Mouse (Mus musculus) hindbrain, embryonic 13.5 days (tissue): ENCODE results near the gene Tor2a. TPM values are rescaled to one million over a fixed set of nuclear protein-coding genes. Genes with fewer than 3 reads are reported as not detected.

Source experiments
- ATAC-seq: fragments of 200-750 bp; cut with Nextera tagmentation; 2 replicates; pipeline ENCODE4 v1.8.0; 2017; ENCODE audit warnings: moderate TSS enrichment; ENCODE audit not compliant: low FRiP score
- H3K27ac ChIP-seq: fragments of 300-500 bp; sonication (generic); 2 replicates; pipeline ENCODE4 v1.5.1; 2015; ENCODE audit warnings: inconsistent platforms, mild to moderate bottlenecking, moderate library complexity
- H3K27me3 ChIP-seq: fragments of 300-500 bp; sonication (generic); 2 replicates; pipeline ENCODE4 v1.6.1; 2015; ENCODE audit warnings: mild to moderate bottlenecking, inconsistent platforms
- H3K36me3 ChIP-seq: fragments of 300-500 bp; sonication (generic); 2 replicates; pipeline ENCODE4 v1.6.1; 2015; ENCODE audit warnings: mild to moderate bottlenecking, inconsistent platforms
- H3K4me1 ChIP-seq: fragments of 300-500 bp; sonication (generic); replicated peaks from 2 replicates; pipeline ENCODE4 v1.6.1; 2015; ENCODE audit warnings: inconsistent platforms
- H3K4me2 ChIP-seq: fragments of 300-500 bp; sonication (generic); 2 replicates; pipeline ENCODE4 v1.6.1; 2015; ENCODE audit warnings: inconsistent platforms, mild to moderate bottlenecking, moderate library complexity
- H3K4me3 ChIP-seq: fragments of 300-500 bp; sonication (generic); 2 replicates; pipeline ENCODE4 v1.5.1; 2015; ENCODE audit warnings: mild to moderate bottlenecking, inconsistent platforms
- H3K9ac ChIP-seq: fragments of 300-500 bp; sonication (generic); 2 replicates; pipeline ENCODE4 v1.6.1; 2015; ENCODE audit warnings: mild to moderate bottlenecking, inconsistent platforms
- H3K9me3 ChIP-seq: fragments of 300-500 bp; sonication (generic); 2 replicates; pipeline ENCODE4 v1.6.1; 2016; ENCODE audit warnings: inconsistent platforms
- WGBS: fragments of 180-500 bp; shearing (Covaris S2); methylation state at CpG from one replicate; pipeline ENCODE4 v1.1.7; 2015; 5-methylcytosine and 5-hydroxymethylcytosine counted together
- microRNA counts: library from miRNA; unstranded; fragments of <30 nt; microRNA quantifications from one replicate; lab custom pipeline; 2016
- microRNA-seq: library from miRNA; unstranded; fragments of <30 nt; microRNA quantifications from one replicate; pipeline ENCODE4, GENCODE M21; 2016
- polyA plus RNA-seq: library from polyadenylated mRNA; unstranded; fragments of >200 nt; fragmentation: Nextera tagmentation; extraction: Ambion mirVana; gene quantifications from 2 replicates; pipeline ENCODE4 v1.2.1, GENCODE M21; 2015

The Tor2a gene
- polyA plus RNA-seq, 1 experiment from 2014 or later: 54.4 TPM

GRCm38 (mm10) chr2:32795748-32796418 lies 38.8 kb downstream of the Tor2a start:
- Histone ChIP-seq H3K27me3 (no peaks in the 10 kb centered on the region), H3K4me1 (peaks cover 8% of the 10 kb centered on the region; the same call in 1 of the 2 replicates), H3K4me3 (no peak overlapping the region), H3K4me2 (no peak overlapping the region), H3K9ac (no peak overlapping the region), H3K27ac (no peak overlapping the region), H3K9me3 (no peaks in the 10 kb centered on the region), H3K36me3 (peaks cover 96% of the 10 kb centered on the region)
- 73% methylated on average over 13 of the region's 13 CpGs for WGBS
- ATAC-seq: no peak

GRCm38 (mm10) chr2:32798251-32798962 lies 41.4 kb downstream of the Tor2a start:
- H3K4me3 ChIP-seq: no peak overlapping the region
- no peak overlapping the region for H3K27ac ChIP-seq
- no peak overlapping the region for H3K4me2 ChIP-seq
- WGBS: 65% methylated on average over 10 of the region's 10 CpGs
- no peak overlapping the region for H3K9ac ChIP-seq
- H3K36me3 ChIP-seq: peaks cover 100% of the 10 kb centered on the region
- no peaks in the 10 kb centered on the region for H3K9me3 ChIP-seq
- H3K27me3 ChIP-seq: no peaks in the 10 kb centered on the region
- no peak for ATAC-seq
- peaks cover 8% of the 10 kb centered on the region; the same call in 1 of the 2 replicates for H3K4me1 ChIP-seq

- H3K4me1 ChIP-seq: 0 out of 2 replicates have a peak, but pooled peaks cover 3% of the 10 kb centered on the region
- WGBS: 94% methylated on average over 14 of the region's 14 CpGs
- no peak overlapping the region for H3K9ac ChIP-seq
- no peak for ATAC-seq
- H3K27me3 ChIP-seq: no peaks in the 10 kb centered on the region
- no peak overlapping the region for H3K27ac ChIP-seq
- no peak overlapping the region for H3K4me2 ChIP-seq
- no peak overlapping the region for H3K4me3 ChIP-seq
- peaks cover 96% of the 10 kb centered on the region for H3K36me3 ChIP-seq
- H3K9me3 ChIP-seq: no peaks in the 10 kb centered on the region
Observed at GRCm38 (mm10) chr2:32808816-32809566, 52.0 kb downstream of the Tor2a start.

MicroRNA genes within 50 kb of the gene (microRNA counts, 519-probe panel; counts per million panel counts)
- microRNA mmu-miR-2861 (lab: Ali Mortazavi, UCI): 51.3 counts per million

Small RNA genes within 50 kb of the gene (microRNA-seq; reads per million reads assigned to microRNA genes)
- gene Mir2861: not detected
- gene Mir3960: not detected

Other genes starting within 250 kb of the Tor2a start
- gene Fam102a, start 221.9 kb upstream of the Tor2a start, polyA plus RNA-seq: 7.0 and 7.1 TPM in 2 replicates
- 142 and 145 TPM in 2 replicates for gene Dpm2, start 186.4 kb upstream of the Tor2a start, polyA plus RNA-seq
- gene Pip5kl1, start 182.4 kb upstream of the Tor2a start, polyA plus RNA-seq: 9.0 and 9.6 TPM in 2 replicates
- 0.53 and 0.56 TPM in 2 replicates for gene 9430097D07Rik, start 181.6 kb upstream of the Tor2a start, polyA plus RNA-seq
- gene St6galnac4, start 170.1 kb upstream of the Tor2a start, polyA plus RNA-seq: 22.8 and 23.4 TPM in 2 replicates
- gene St6galnac6, start 157.5 kb upstream of the Tor2a start, polyA plus RNA-seq: 13.1 and 13.5 TPM in 2 replicates
- 68.9 and 71.5 TPM in 2 replicates for gene Ak1, start 135.5 kb upstream of the Tor2a start, polyA plus RNA-seq
- 29.0 and 29.2 TPM in 2 replicates for gene Eng, start 110.6 kb upstream of the Tor2a start, polyA plus RNA-seq
- gene Fpgs, start 53.1 kb upstream of the Tor2a start, polyA plus RNA-seq: 14.5 and 16.4 TPM in 2 replicates
- 74.9 and 81.9 TPM in 2 replicates for gene Cdk9, start 44.2 kb upstream of the Tor2a start, polyA plus RNA-seq
- 41.8 and 50.5 TPM in 2 replicates for gene Sh2d3c, start 36.2 kb upstream of the Tor2a start, polyA plus RNA-seq
- 3.3 and 3.7 TPM in 2 replicates for gene 6330409D20Rik, start 16.2 kb upstream of the Tor2a start, polyA plus RNA-seq
- gene Ttc16, start 18.4 kb downstream of the Tor2a start, polyA plus RNA-seq: 0.56 and 1.8 TPM in 2 replicates
- gene Ptrh1, start 18.6 kb downstream of the Tor2a start, polyA plus RNA-seq: 4.5 and 5.1 TPM in 2 replicates
- gene Cfap157, start 27.2 kb downstream of the Tor2a start, polyA plus RNA-seq: 1.0 and 1.5 TPM in 2 replicates
- 180 and 193 TPM in 2 replicates for gene Stxbp1, start 90.0 kb downstream of the Tor2a start, polyA plus RNA-seq
- gene Fam129b, start 118.9 kb downstream of the Tor2a start, polyA plus RNA-seq: 31.6 and 32.4 TPM in 2 replicates
- 92.0 and 108 TPM in 2 replicates for gene Rpl12, start 204.3 kb downstream of the Tor2a start, polyA plus RNA-seq
- gene Lrsam1, start 204.4 kb downstream of the Tor2a start, polyA plus RNA-seq: 19.6 and 26.0 TPM in 2 replicates
- 19.8 and 25.7 TPM in 2 replicates for gene Slc2a8, start 224.8 kb downstream of the Tor2a start, polyA plus RNA-seq